Mouse (Mus musculus): ENCODE data around the gene Xpo4.

GRCm38 (mm10) chr14:57619487-57619886 is 45.7 kb downstream of the Xpo4 start:
- TF ChIP-seq POLR2A (IDR thresholded peaks at IDR 0.05; ENCODE audit: borderline replicate concordance, extremely low read depth, low read depth, low read length) (no peak), CTCF (IDR thresholded peaks at IDR 0.05; ENCODE audit: insufficient read depth, low read length) (peak; percentile 11; the same call in 1 of the 2 replicates)
